Mouse (Mus musculus) brain, embryonic 14.5 days (tissue): ENCODE data around the gene Cass4.

Experiments used
- CTCF ChIP-seq: fragments of 200-500 bp; IDR thresholded peaks from 2 replicates; pipeline ENCODE4 v1.5.1; 2012; ENCODE audit warnings: inconsistent platforms, mild to moderate bottlenecking, moderate library complexity, borderline replicate concordance; ENCODE audit not compliant: insufficient read depth, insufficient read length; ENCODE audit errors: extremely low read depth
- POLR2A ChIP-seq: fragments of 200-500 bp; IDR thresholded peaks from 2 replicates; pipeline ENCODE4 v1.6.1; 2012; ENCODE audit warnings: mild to moderate bottlenecking, inconsistent platforms, borderline replicate concordance; ENCODE audit not compliant: poor library complexity, insufficient read depth, insufficient read length, severe bottlenecking; ENCODE audit errors: extremely low read depth

DNA sequence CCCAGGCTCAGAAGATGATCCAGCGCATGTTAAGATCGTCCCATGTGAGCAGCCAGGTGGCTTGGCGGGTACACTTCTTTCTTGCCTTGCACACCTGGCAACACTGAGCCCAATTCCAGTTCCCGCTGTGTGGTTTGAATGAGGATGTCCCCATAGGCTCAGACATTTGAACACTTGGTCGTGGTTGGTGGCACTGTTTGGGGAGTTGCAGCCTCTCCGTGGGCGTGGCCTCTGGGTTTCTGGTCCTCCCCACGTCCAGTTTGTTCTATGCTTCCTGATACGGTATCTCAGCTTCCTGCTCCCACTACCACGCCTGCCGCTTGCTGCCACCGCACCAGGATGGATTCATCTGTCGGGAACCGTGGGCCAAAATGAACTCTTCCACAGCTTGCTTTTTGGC, 43.8 kb upstream of the Cass4 start:
- no peak for TF ChIP-seq CTCF
- TF ChIP-seq POLR2A, result no peak
